Mouse (Mus musculus): ENCODE data around the gene Prkar1b. TPM values are rescaled to one million over a fixed set of nuclear protein-coding genes. Genes with fewer than 3 reads are reported as not detected.

The Prkar1b gene
- polyA plus RNA-seq, 1 experiment, result 9.4 TPM

- 83% methylated on average over 2 of the region's 2 CpGs for WGBS
- Histone ChIP-seq H3K36me3 (ENCODE audit: control insufficient read depth, insufficient read depth, low read length) (no peaks in the 10 kb centered on the region), H3K27ac (ENCODE audit: insufficient read depth, low read length) (no peak overlapping the region), H3K27me3 (ENCODE audit: control insufficient read depth, insufficient read depth, low read length) (no peaks in the 10 kb centered on the region), H3K4me1 (ENCODE audit: control insufficient read depth, insufficient read depth, insufficient read length) (no peaks in the 10 kb centered on the region), H3K4me3 (ENCODE audit: extremely low read depth, insufficient read depth, insufficient read length) (no peak overlapping the region)
- TF ChIP-seq CTCF (IDR thresholded peaks at IDR 0.05; ENCODE audit: extremely low read depth, insufficient read depth, insufficient read length, insufficient replicate concordance) (no peak), POLR2A (IDR thresholded peaks at IDR 0.05; ENCODE audit: low read depth, low read length) (no peak)
- DNase-seq (ENCODE audit: low read depth in 1 of 2, low spot score in 2 of 2), result no peak
These were observed 102.6 kb downstream of the Prkar1b start for GRCm38 (mm10) chr5:139047171-139047570.

GRCm38 (mm10) chr5:139046636-139047035 lies 103.2 kb downstream of the Prkar1b start:
- Histone ChIP-seq H3K4me3 (ENCODE audit: extremely low read depth, insufficient read depth, insufficient read length) (no peak overlapping the region), H3K4me1 (ENCODE audit: control insufficient read depth, insufficient read depth, insufficient read length) (no peaks in the 10 kb centered on the region), H3K36me3 (ENCODE audit: control insufficient read depth, insufficient read depth, low read length) (no peaks in the 10 kb centered on the region), H3K27ac (ENCODE audit: insufficient read depth, low read length) (no peak overlapping the region), H3K27me3 (ENCODE audit: control insufficient read depth, insufficient read depth, low read length) (no peaks in the 10 kb centered on the region)
- TF ChIP-seq POLR2A (IDR thresholded peaks at IDR 0.05; ENCODE audit: low read depth, low read length) (no peak), CTCF (IDR thresholded peaks at IDR 0.05; ENCODE audit: extremely low read depth, insufficient read depth, insufficient read length, insufficient replicate concordance) (no peak)
- WGBS, result 21% methylated on average over 5 of the region's 5 CpGs
- DNase-seq (ENCODE audit: low read depth in 1 of 2, low spot score in 2 of 2), result no peak

GRCm38 (mm10) chr5:139043546-139043945 lies 106.3 kb downstream of the Prkar1b start:
- H3K4me3 ChIP-seq (ENCODE audit: extremely low read depth, insufficient read depth, insufficient read length), result no peak overlapping the region
- H3K36me3 ChIP-seq (ENCODE audit: control insufficient read depth, insufficient read depth, low read length), result no peaks in the 10 kb centered on the region
- WGBS, result 26% methylated on average over 4 of the region's 4 CpGs
- H3K4me1 ChIP-seq (ENCODE audit: control insufficient read depth, insufficient read depth, insufficient read length), result no peaks in the 10 kb centered on the region
- H3K27me3 ChIP-seq (ENCODE audit: control insufficient read depth, insufficient read depth, low read length), result no peaks in the 10 kb centered on the region
- no peak overlapping the region for H3K27ac ChIP-seq (ENCODE audit: insufficient read depth, low read length)
- TF ChIP-seq POLR2A (IDR thresholded peaks at IDR 0.05; ENCODE audit: low read depth, low read length) (no peak), CTCF (IDR thresholded peaks at IDR 0.05; ENCODE audit: extremely low read depth, insufficient read depth, insufficient read length, insufficient replicate concordance) (no peak)
- DNase-seq (ENCODE audit: low read depth in 1 of 2, low spot score in 2 of 2), result no peak

- Histone ChIP-seq H3K27me3 (ENCODE audit: control insufficient read depth, insufficient read depth, low read length) (no peaks in the 10 kb centered on the region), H3K4me1 (ENCODE audit: control insufficient read depth, insufficient read depth, insufficient read length) (no peaks in the 10 kb centered on the region), H3K4me3 (ENCODE audit: extremely low read depth, insufficient read depth, insufficient read length) (no peak overlapping the region), H3K27ac (ENCODE audit: insufficient read depth, low read length) (no peak overlapping the region), H3K36me3 (ENCODE audit: control insufficient read depth, insufficient read depth, low read length) (no peaks in the 10 kb centered on the region)
- WGBS, result 28% methylated on average over 12 of the region's 12 CpGs
- TF ChIP-seq POLR2A (IDR thresholded peaks at IDR 0.05; ENCODE audit: low read depth, low read length) (no peak), CTCF (IDR thresholded peaks at IDR 0.05; ENCODE audit: extremely low read depth, insufficient read depth, insufficient read length, insufficient replicate concordance) (no peak)
- no peak for DNase-seq (ENCODE audit: low read depth in 1 of 2, low spot score in 2 of 2)
These were observed 107.5 kb downstream of the Prkar1b start for GRCm38 (mm10) chr5:139042299-139042698.

DNA sequence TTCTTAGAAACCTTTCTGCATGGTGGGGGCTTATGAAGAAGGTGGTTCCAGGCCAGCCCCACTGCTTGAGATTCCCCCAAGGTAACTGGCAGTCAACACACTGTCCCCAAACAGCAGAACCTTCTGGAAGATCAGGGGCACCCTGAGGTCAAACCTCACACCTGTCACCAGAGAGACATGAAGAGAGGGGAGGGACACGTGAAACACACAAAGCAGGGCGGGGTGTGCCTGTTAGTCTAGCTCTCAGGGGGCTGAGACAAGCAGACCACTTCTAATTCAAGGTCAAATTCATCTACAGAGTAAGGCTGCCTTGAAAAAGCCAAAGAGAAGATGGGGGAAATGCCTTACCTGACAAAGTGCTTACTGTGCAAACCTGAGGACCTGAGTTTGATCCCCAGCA lies 114.6 kb downstream of the Prkar1b start:
- H3K27ac ChIP-seq (ENCODE audit: insufficient read depth, low read length), result no peak overlapping the region
- H3K27me3 ChIP-seq (ENCODE audit: control insufficient read depth, insufficient read depth, low read length), result no peaks in the 10 kb centered on the region
- H3K36me3 ChIP-seq (ENCODE audit: control insufficient read depth, insufficient read depth, low read length), result no peaks in the 10 kb centered on the region
- TF ChIP-seq CTCF (IDR thresholded peaks at IDR 0.05; ENCODE audit: extremely low read depth, insufficient read depth, insufficient read length, insufficient replicate concordance), result no peak
- TF ChIP-seq POLR2A (IDR thresholded peaks at IDR 0.05; ENCODE audit: low read depth, low read length), result no peak
- no peak overlapping the region for H3K4me3 ChIP-seq (ENCODE audit: extremely low read depth, insufficient read depth, insufficient read length)
- WGBS, result 36% methylated on average over 2 of the region's 2 CpGs
- no peak for DNase-seq (ENCODE audit: low read depth in 1 of 2, low spot score in 2 of 2)
- H3K4me1 ChIP-seq (ENCODE audit: control insufficient read depth, insufficient read depth, insufficient read length), result no peaks in the 10 kb centered on the region

DNA sequence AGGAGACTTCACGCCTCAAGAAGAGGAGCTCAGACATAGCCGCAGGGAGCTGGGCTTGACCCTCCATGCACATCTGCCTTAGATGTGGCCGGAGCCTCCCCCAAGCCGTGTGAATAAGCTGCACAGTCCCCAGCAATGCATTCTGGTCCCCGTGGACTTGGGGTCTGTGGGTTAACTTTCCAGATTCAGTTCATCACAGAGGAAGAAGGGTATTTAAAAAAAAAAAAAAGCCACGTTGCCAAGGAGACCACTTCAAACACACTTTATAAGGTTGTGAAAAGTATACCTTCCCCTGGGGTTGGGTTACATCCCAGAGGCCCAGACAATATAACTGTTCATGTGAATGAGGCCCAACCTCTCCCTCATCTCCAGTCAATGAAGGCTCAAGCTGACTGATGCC lies 115.1 kb downstream of the Prkar1b start:
- no peaks in the 10 kb centered on the region for H3K4me1 ChIP-seq (ENCODE audit: control insufficient read depth, insufficient read depth, insufficient read length)
- TF ChIP-seq POLR2A (IDR thresholded peaks at IDR 0.05; ENCODE audit: low read depth, low read length), result no peak
- TF ChIP-seq CTCF (IDR thresholded peaks at IDR 0.05; ENCODE audit: extremely low read depth, insufficient read depth, insufficient read length, insufficient replicate concordance), result no peak
- H3K36me3 ChIP-seq (ENCODE audit: control insufficient read depth, insufficient read depth, low read length), result no peaks in the 10 kb centered on the region
- no peak overlapping the region for H3K27ac ChIP-seq (ENCODE audit: insufficient read depth, low read length)
- no peaks in the 10 kb centered on the region for H3K27me3 ChIP-seq (ENCODE audit: control insufficient read depth, insufficient read depth, low read length)
- DNase-seq (ENCODE audit: low read depth in 1 of 2, low spot score in 2 of 2), result no peak
- WGBS, result 24% methylated on average over 6 of the region's 6 CpGs
- H3K4me3 ChIP-seq (ENCODE audit: extremely low read depth, insufficient read depth, insufficient read length), result no peak overlapping the region

DNA sequence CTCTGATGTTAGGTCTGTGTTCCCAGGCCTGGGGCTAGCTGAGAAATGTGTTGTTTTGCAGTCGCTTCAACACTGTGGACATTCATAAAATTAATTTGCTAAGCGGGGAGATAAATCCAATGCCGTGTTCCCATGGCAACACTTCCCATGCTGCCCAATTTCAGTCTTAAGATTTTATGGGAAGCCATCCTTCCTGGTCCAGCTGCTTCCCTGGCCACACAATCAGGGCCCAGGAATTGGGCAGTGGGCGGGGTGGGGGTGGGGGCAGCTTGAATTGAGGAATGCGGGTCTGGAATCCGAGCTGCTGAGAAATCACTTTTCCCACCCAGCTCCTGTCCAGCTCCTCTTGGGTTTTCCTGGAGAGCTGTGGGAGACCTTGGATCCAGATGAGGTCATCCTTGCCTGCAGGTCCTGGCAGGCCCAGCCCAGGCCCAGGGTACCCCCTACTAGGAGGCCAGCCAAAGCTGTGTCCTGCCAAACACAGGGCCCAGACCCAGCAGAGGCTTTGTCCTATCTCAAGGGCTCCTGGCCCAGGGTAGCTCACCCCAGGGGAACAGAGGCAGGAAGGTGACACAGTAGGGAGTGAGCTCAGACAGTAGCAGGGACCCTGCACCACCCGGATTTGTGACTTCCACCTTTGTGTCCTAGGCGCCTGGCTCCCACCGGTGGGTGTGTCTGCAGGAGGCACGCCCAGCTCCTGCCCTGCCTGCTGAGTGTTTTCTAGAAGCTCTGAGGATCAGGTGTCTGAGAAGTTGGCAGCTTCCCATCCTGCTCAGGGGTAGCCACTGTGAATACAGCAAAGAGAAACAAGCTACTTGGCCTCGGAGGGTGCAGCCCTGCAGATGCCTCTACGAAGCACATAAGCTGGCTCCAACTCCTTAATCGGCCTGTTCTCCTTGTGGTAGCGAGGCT lies 116.1 kb downstream of the Prkar1b start:
- no peaks in the 10 kb centered on the region for H3K27me3 ChIP-seq (ENCODE audit: control insufficient read depth, insufficient read depth, low read length)
- no peak for TF ChIP-seq CTCF (IDR thresholded peaks at IDR 0.05; ENCODE audit: extremely low read depth, insufficient read depth, insufficient read length, insufficient replicate concordance)
- TF ChIP-seq POLR2A (IDR thresholded peaks at IDR 0.05; ENCODE audit: low read depth, low read length), result no peak
- no peak overlapping the region for H3K4me3 ChIP-seq (ENCODE audit: extremely low read depth, insufficient read depth, insufficient read length)
- DNase-seq (ENCODE audit: low read depth in 1 of 2, low spot score in 2 of 2), result no peak
- 76% methylated on average over 14 of the region's 14 CpGs for WGBS
- H3K36me3 ChIP-seq (ENCODE audit: control insufficient read depth, insufficient read depth, low read length), result no peaks in the 10 kb centered on the region
- H3K4me1 ChIP-seq (ENCODE audit: control insufficient read depth, insufficient read depth, insufficient read length), result no peaks in the 10 kb centered on the region
- no peak overlapping the region for H3K27ac ChIP-seq (ENCODE audit: insufficient read depth, low read length)

Data from spleen, adult 2 months (tissue).